Mouse (Mus musculus): ENCODE measurements at regions not wholly inside any gene's neighbourhood (a gene's known extent, or its start where the extent isn't known, plus 50 kb on each side); places are given as distances from the start of the nearest gene placed in this dataset.

GRCm38 (mm10) chr4:55134791-55135190 is 189.9 kb downstream of the Zfp462 start:
- TF ChIP-seq CHD2 (IDR thresholded peaks at IDR 0.05; ENCODE audit: low read depth, low read length), result peak; percentile 13; the same call in 1 of the 2 replicates
- TF ChIP-seq ZC3H11A (IDR thresholded peaks at IDR 0.05; ENCODE audit: borderline replicate concordance, low read depth, low read length), result no peak
- TF ChIP-seq HCFC1 (IDR thresholded peaks at IDR 0.05; ENCODE audit: borderline replicate concordance, insufficient read depth, low read length), result no peak
- no peak for TF ChIP-seq MAFK (IDR thresholded peaks at IDR 0.05; ENCODE audit: insufficient read depth, low read depth, low read length)
- no peak for TF ChIP-seq ZNF384 (IDR thresholded peaks at IDR 0.05; ENCODE audit: low read depth, low read length)

Data from ES-E14 (cell line).